Mouse (Mus musculus) erythroblast, embryonic 14.5 days (primary cell): Measurements from ENCODE around the gene Slc43a1.

Source experiments
- GATA1 ChIP-seq: IDR thresholded peaks from 2 replicates; pipeline ENCODE4 v1.6.1; 2012; ENCODE audit warnings: low read length, inconsistent platforms, mixed read lengths
- TAL1 ChIP-seq: IDR thresholded peaks from 3 replicates; pipeline ENCODE4 v1.6.1; 2012; ENCODE audit warnings: low read length, inconsistent platforms, mixed read lengths

GRCm38 (mm10) chr2:84872105-84872716 lies 33.6 kb downstream of the Slc43a1 start:
- no peak for TF ChIP-seq GATA1
- no peak for TF ChIP-seq TAL1
